Mouse (Mus musculus): ENCODE measurements around the gene Arl8a.

The Arl8a gene

GRCm38 (mm10) chr1:135204196-135205126 lies 57.8 kb downstream of the Arl8a start:
- DNase-seq (ENCODE audit: low spot score): no peak

- DNase-seq (ENCODE audit: low spot score): no peak
Observed at GRCm38 (mm10) chr1:135205257-135205656, 58.6 kb downstream of the Arl8a start.
